Mouse (Mus musculus) CH12.LX (cell line): ENCODE measurements around the gene Dnajc30. TPM values are rescaled to one million over a fixed set of nuclear protein-coding genes. Genes with fewer than 3 reads are reported as not detected.

ENCODE experiments used
- DNase-seq: peaks from one replicate; pipeline ENCODE4 v3.0.0-alpha.2; 2013; ENCODE audit errors: extremely low read depth
- H3K27ac ChIP-seq: 2 replicates; pipeline ENCODE4 v1.5.1; 2012; ENCODE audit warnings: low read depth, mild to moderate bottlenecking, control low read depth, moderate library complexity; ENCODE audit not compliant: insufficient read depth
- H3K27me3 ChIP-seq: replicated peaks from 2 replicates; pipeline ENCODE3; 2012; ENCODE audit warnings: inconsistent platforms
- H3K36me3 ChIP-seq, 2 experiments: replicated peaks in 1 of 2; 2 replicates each; pipeline versions ENCODE3 to v1.6.1; 2012; ENCODE audit warnings: inconsistent platforms in 1 of 2, low read length in 1 of 2, mild to moderate bottlenecking in 1 of 2, mixed read lengths in 1 of 2, moderate library complexity in 1 of 2; ENCODE audit not compliant: control insufficient read depth in 1 of 2, insufficient read depth in 1 of 2
- H3K4me1 ChIP-seq, 2 experiments: 2 replicates each; pipeline ENCODE4 v1.6.1; 2012; ENCODE audit warnings: inconsistent platforms in 1 of 2, moderate library complexity in 1 of 2; ENCODE audit not compliant: insufficient read depth in 2 of 2, control insufficient read depth in 1 of 2
- H3K4me2 ChIP-seq: 2 replicates; pipeline ENCODE4 v1.6.1; 2012; ENCODE audit warnings: low read depth, mild to moderate bottlenecking, control low read depth; ENCODE audit not compliant: poor library complexity, insufficient read depth, severe bottlenecking
- H3K4me3 ChIP-seq, 3 experiments: fragments of 150-350 bp in 1 of 3; sonication (generic) in 1 of 3; replicated peaks in 1 of 3; 2 replicates each; pipeline versions ENCODE3 to v1.5.1; 2011 to 2012; ENCODE audit warnings: low read depth in 2 of 3, low read length in 2 of 3, mild to moderate bottlenecking in 2 of 3, moderate library complexity in 2 of 3, control low read depth in 1 of 3, improper control_type of control experiment in 1 of 3, inconsistent platforms in 1 of 3, mixed read lengths in 1 of 3; ENCODE audit not compliant: poor library complexity in 1 of 3
- H3K79me2 ChIP-seq: replicated peaks from 2 replicates; pipeline ENCODE4 v1.6.1; 2012; ENCODE audit warnings: mild to moderate bottlenecking, moderate library complexity; ENCODE audit not compliant: control insufficient read depth, poor library complexity, insufficient read depth, severe bottlenecking; ENCODE audit errors: extremely low read depth
- H3K9ac ChIP-seq: 2 replicates; pipeline ENCODE4 v1.6.1; 2012; ENCODE audit warnings: low read depth, mild to moderate bottlenecking, control low read depth, moderate library complexity; ENCODE audit not compliant: insufficient read depth
- H3K9me3 ChIP-seq: replicated peaks from 2 replicates; pipeline ENCODE3; 2012; ENCODE audit warnings: low read length, inconsistent platforms, mixed read lengths
- BHLHE40 ChIP-seq: IDR thresholded peaks from 2 replicates; pipeline ENCODE4 v1.6.1; 2011; ENCODE audit warnings: mild to moderate bottlenecking, low read depth, low read length, improper control_type of control experiment
- CHD1 ChIP-seq: IDR thresholded peaks from 2 replicates; pipeline ENCODE4 v1.6.1; 2012; ENCODE audit warnings: low read depth, low read length, improper control_type of control experiment, inconsistent platforms
- CHD2 ChIP-seq: IDR thresholded peaks from 2 replicates; pipeline ENCODE4 v1.6.1; 2011; ENCODE audit warnings: low read length, improper control_type of control experiment
- ELF1 ChIP-seq: IDR thresholded peaks from 2 replicates; pipeline ENCODE4 v1.6.1; 2014; ENCODE audit warnings: low read depth, mild to moderate bottlenecking, inconsistent platforms, low read length, improper control_type of control experiment
- ETS1 ChIP-seq: conservative IDR thresholded peaks from 2 replicates; pipeline ENCODE4 v1.6.1; 2012; ENCODE audit warnings: low read depth, mild to moderate bottlenecking, inconsistent platforms, low read length, improper control_type of control experiment, moderate library complexity
- HCFC1 ChIP-seq: IDR thresholded peaks from 2 replicates; pipeline ENCODE4 v1.6.1; 2012; ENCODE audit warnings: low read depth, mild to moderate bottlenecking, inconsistent platforms, low read length, improper control_type of control experiment
- IRF4 ChIP-seq: IDR thresholded peaks from 2 replicates; pipeline ENCODE4 v1.6.1; 2014; ENCODE audit warnings: low read depth, mild to moderate bottlenecking, inconsistent platforms, low read length, improper control_type of control experiment
- KAT2A ChIP-seq: IDR thresholded peaks from 2 replicates; pipeline ENCODE4 v1.6.1; 2012; ENCODE audit warnings: low read length, improper control_type of control experiment, inconsistent platforms; ENCODE audit not compliant: insufficient replicate concordance
- MAFK ChIP-seq: IDR thresholded peaks from 2 replicates; pipeline ENCODE4 v1.6.1; 2011; ENCODE audit warnings: low read length, improper control_type of control experiment; ENCODE audit not compliant: insufficient replicate concordance
- MAX ChIP-seq: IDR thresholded peaks from 2 replicates; pipeline ENCODE4 v1.6.1; 2011; ENCODE audit warnings: low read length, improper control_type of control experiment
- POLR2A ChIP-seq: IDR thresholded peaks from 2 replicates; pipeline ENCODE4 v1.6.1; 2011; ENCODE audit warnings: low read depth, mild to moderate bottlenecking, improper control_type of control experiment, low read length
- RAD21 ChIP-seq: IDR thresholded peaks from 2 replicates; pipeline ENCODE4 v1.6.1; 2011; ENCODE audit warnings: low read depth, mild to moderate bottlenecking, low read length, improper control_type of control experiment, moderate library complexity
- SIN3A ChIP-seq: IDR thresholded peaks from 2 replicates; pipeline ENCODE4 v1.6.1; 2012; ENCODE audit warnings: low read length, improper control_type of control experiment, inconsistent platforms
- TBP ChIP-seq: conservative IDR thresholded peaks from 2 replicates; pipeline ENCODE4 v1.6.1; 2011; ENCODE audit warnings: low read depth, low read length, improper control_type of control experiment
- TCF12 ChIP-seq: IDR thresholded peaks from 2 replicates; pipeline ENCODE4 v1.6.1; 2014; ENCODE audit warnings: low read depth, mild to moderate bottlenecking, inconsistent platforms, low read length, improper control_type of control experiment
- UBTF ChIP-seq: IDR thresholded peaks from 2 replicates; pipeline ENCODE4 v1.6.1; 2012; ENCODE audit warnings: low read depth, mild to moderate bottlenecking, inconsistent platforms, low read length, improper control_type of control experiment, moderate library complexity
- USF2 ChIP-seq: conservative IDR thresholded peaks from 2 replicates; pipeline ENCODE4 v1.6.1; 2011; ENCODE audit warnings: low read depth, low read length, improper control_type of control experiment
- ZC3H11A ChIP-seq: IDR thresholded peaks from 2 replicates; pipeline ENCODE4 v1.6.1; 2012; ENCODE audit warnings: low read depth, mild to moderate bottlenecking, inconsistent platforms, low read length, improper control_type of control experiment
- ZKSCAN1 ChIP-seq: IDR thresholded peaks from 2 replicates; pipeline ENCODE4 v1.6.1; 2012; ENCODE audit warnings: low read depth, inconsistent platforms, low read length, improper control_type of control experiment, borderline replicate concordance
- dilution Hi-C: fragments of 300-500 bp; cut with MboI; formaldehyde crosslinking; loops from 2 replicates; pipeline ENCODE4 v1.14.3; 2020; ENCODE audit warnings: low sequenced_read_pairs; ENCODE audit not compliant: extremely low pct_unique_long_range_greater_than_20kb, extremely low pct_ligation_motif_present
- in situ Hi-C: fragments of 300-500 bp; cut with MboI; formaldehyde crosslinking; loops from 3 replicates; pipeline ENCODE4 v1.14.3; 2019; ENCODE audit warnings: low sequenced_read_pairs, low pct_ligation_motif_present, low pct_unique_long_range_greater_than_20kb, mixed read lengths
- polyA plus RNA-seq: library from polyadenylated mRNA; unstranded; fragments of >175 nt; gene quantifications from 2 replicates; pipeline ENCODE4 v1.2.1, GENCODE M21; 2012; ENCODE audit warnings: low read depth; ENCODE audit not compliant: insufficient read length
- total RNA-seq, 2 experiments: library from RNA; depleted of rRNA; stranded (reverse); fragments of 300-350 nt in 1 of 2; fragments of >200 nt in 1 of 2; gene quantifications; 2 replicates each; pipeline ENCODE4 v1.2.3; 2012 to 2014

Dnajc30 gene
- total and polyA plus RNA-seq, 3 experiments = 4.9 to 9.6 (median 7.2) TPM

DNA sequence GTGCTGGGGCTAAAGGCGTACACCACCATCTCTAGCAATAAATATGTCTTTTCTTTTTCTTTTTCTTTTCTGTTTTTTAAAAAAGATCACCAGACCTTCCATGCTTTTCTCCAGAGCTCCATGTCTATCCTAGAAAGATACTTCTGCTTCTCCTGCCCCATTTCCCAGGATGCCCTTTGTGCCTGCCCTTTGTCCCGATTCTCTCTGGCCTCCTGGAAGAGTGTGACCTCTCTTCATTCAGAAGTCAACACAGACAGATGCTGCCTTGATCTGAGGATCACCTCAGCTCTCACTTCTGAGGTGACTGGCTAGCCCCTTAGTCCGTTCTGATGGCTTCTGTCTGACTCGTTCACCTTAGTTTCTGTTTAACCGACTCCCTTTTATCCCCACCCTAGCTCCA, 16.5 kb downstream of the Dnajc30 start:
- DNase-seq = no peak
- H3K9ac ChIP-seq = no peak overlapping the region
- in situ Hi-C loops = no loop called here
- peaks cover 68% of the 10 kb centered on the region for H3K27me3 ChIP-seq
- dilution Hi-C loops = no loop called here
- H3K4me3 ChIP-seq = no peak overlapping the region
- peaks cover 3 to 14% of the 10 kb centered on the region in 2 experiments; a peak in 3 of 4 replicates for H3K4me1 ChIP-seq
- no peak overlapping the region for H3K27ac ChIP-seq
- H3K36me3 ChIP-seq = no peaks in the 10 kb centered on the region
- H3K79me2 ChIP-seq = no peaks in the 10 kb centered on the region
- H3K4me2 ChIP-seq = no peak overlapping the region
- no peaks in the 10 kb centered on the region for H3K9me3 ChIP-seq
- no peak for TF ChIP-seq CHD2
- TF ChIP-seq MAX = no peak
- TF ChIP-seq TBP = no peak
- no peak for TF ChIP-seq UBTF
- TF ChIP-seq ZC3H11A = no peak
- TF ChIP-seq KAT2A = no peak
- TF ChIP-seq HCFC1 = no peak
- TF ChIP-seq TCF12 = no peak
- TF ChIP-seq MAFK = no peak
- TF ChIP-seq POLR2A = no peak
- no peak for TF ChIP-seq SIN3A
- no peak for TF ChIP-seq RAD21
- no peak for TF ChIP-seq ELF1
- TF ChIP-seq, all 38 proteins: peak for 0

DNA sequence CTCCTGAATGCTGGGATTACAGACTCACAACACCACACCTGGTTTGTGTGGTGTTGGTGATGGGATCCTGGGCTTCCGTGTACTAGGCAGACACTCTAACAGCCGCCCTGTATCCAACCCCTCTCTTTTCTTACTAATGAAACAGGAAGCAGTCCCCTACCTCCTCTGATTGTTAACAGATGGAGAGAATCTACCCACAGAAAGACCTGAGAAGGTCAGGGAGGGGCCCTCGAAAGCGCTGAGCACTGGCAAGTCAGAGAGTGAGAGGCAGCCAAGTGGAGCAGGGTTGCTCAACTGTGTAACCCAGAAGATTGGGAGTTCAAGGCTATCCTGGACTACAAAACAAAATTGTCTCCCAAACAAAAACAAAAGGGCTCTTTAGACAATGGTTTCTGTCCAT, 22.9 kb downstream of the Dnajc30 start:
- Histone ChIP-seq H3K79me2 (no peaks in the 10 kb centered on the region), H3K36me3 (no peaks in the 10 kb centered on the region), H3K27me3 (peaks cover 80% of the 10 kb centered on the region), H3K9ac (no peak overlapping the region), H3K4me2 (no peak overlapping the region), H3K4me3 (no peak overlapping the region), H3K4me1 (no peaks in the 10 kb centered on the region), H3K27ac (no peak overlapping the region), H3K9me3 (peaks cover 8% of the 10 kb centered on the region)
- in situ Hi-C loops (no loop called here), dilution Hi-C loops (no loop called here)
- DNase-seq = no peak
- TF ChIP-seq ETS1 = no peak
- TF ChIP-seq MAFK = no peak
- no peak for TF ChIP-seq BHLHE40
- no peak for TF ChIP-seq USF2
- TF ChIP-seq RAD21 = no peak
- TF ChIP-seq ZKSCAN1 = no peak
- TF ChIP-seq KAT2A = no peak
- TF ChIP-seq CHD1 = no peak
- TF ChIP-seq IRF4 = no peak
- TF ChIP-seq TCF12 = no peak
- no peak for TF ChIP-seq HCFC1
